Mouse (Mus musculus) ovary, adult 10 weeks (tissue): ENCODE data around the gene Mier1. TPM values are rescaled to one million over a fixed set of nuclear protein-coding genes. Genes with fewer than 3 reads are reported as not detected.

Experiments
- polyA plus RNA-seq: library from polyadenylated mRNA; stranded (reverse); fragments of 350-450 nt; fragmentation: Illumina TruSeq; extraction: RNeasy Lipid Tissue Mini Kit (QIAGEN cat#74804); gene quantifications from one replicate; pipeline ENCODE4 v1.2.3, GENCODE M21; 2014

Mier1 gene
- 262 TPM for polyA plus RNA-seq

GRCm38 (mm10) chr4:103114184-103115111, at the start of gene Mier1, which contains the start of gene Wdr78:
Gene Mier1 (plus strand): TSS chr4:103114390.
Gene Wdr78 (minus strand): TSS chr4:103114555.

Other genes starting within 250 kb of the Mier1 start
- gene Tctex1d1, start 135.8 kb upstream of the Mier1 start, polyA plus RNA-seq = 2.2 TPM
- not detected for gene Insl5, start 87.5 kb upstream of the Mier1 start, polyA plus RNA-seq
- 15.0 TPM for gene Wdr78, start 165 bp downstream of the Mier1 start, polyA plus RNA-seq
- 14.2 TPM for gene Slc35d1, start 100.8 kb downstream of the Mier1 start, polyA plus RNA-seq
- not detected for gene 4921539E11Rik, start 176.5 kb downstream of the Mier1 start, polyA plus RNA-seq
- 11.5 TPM for gene Oma1, start 199.4 kb downstream of the Mier1 start, polyA plus RNA-seq